Mouse (Mus musculus): ENCODE measurements around the gene Rnf141. TPM values are rescaled to one million over a fixed set of nuclear protein-coding genes. Genes with fewer than 3 reads are reported as not detected.

Gene Rnf141
- polyA plus RNA-seq, 1 experiment = 76.4 TPM

DNA sequence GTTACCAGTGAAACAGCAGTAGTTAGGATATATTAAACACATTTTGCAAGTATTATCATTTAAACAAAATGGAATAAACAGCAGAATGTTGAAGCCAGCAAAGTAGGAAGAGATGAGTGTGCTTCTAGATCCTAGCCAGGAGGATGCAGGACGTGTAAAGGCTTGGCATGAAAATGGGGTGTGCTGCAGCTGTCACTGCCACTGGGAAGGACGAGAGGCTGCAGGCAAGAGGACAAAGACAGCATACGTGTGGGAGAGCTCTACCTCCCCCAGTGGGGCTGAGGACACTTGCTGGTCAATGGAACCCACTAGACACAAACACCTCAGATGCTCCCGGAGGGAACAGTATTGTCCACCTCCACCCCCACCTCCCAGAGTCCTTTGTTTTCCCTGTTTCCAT lies 93.4 kb downstream of the Rnf141 start:
- no peak overlapping the region for H3K27ac ChIP-seq (ENCODE audit: control insufficient read depth, insufficient read depth, low read depth, low read length)
- no peak overlapping the region for H3K4me3 ChIP-seq (ENCODE audit: control insufficient read depth, low read depth, low read length)
- TF ChIP-seq POLR2A (IDR thresholded peaks at IDR 0.05; ENCODE audit: control insufficient read depth, low read depth, low read length) (no peak), CTCF (IDR thresholded peaks at IDR 0.05; ENCODE audit: control insufficient read depth, insufficient read depth, insufficient replicate concordance, low read depth, low read length) (no peak)
- H3K4me1 ChIP-seq (ENCODE audit: control insufficient read depth, insufficient read depth, low read length) = peaks cover 5% of the 10 kb centered on the region
- no peaks in the 10 kb centered on the region for H3K27me3 ChIP-seq (ENCODE audit: control insufficient read depth, insufficient read depth, low read length)
- no peaks in the 10 kb centered on the region for H3K36me3 ChIP-seq (ENCODE audit: control insufficient read depth, insufficient read depth, low read length)

Other genes starting within 250 kb of the Rnf141 start
- 35.2 and 37.0 TPM in 2 replicates for gene Sbf2, start 229.5 kb downstream of the Rnf141 start, polyA plus RNA-seq (2012; rRNA removed)
- gene Adm, start 216.8 kb downstream of the Rnf141 start, polyA plus RNA-seq (2012; rRNA removed) = 0.30 and 0.94 TPM in 2 replicates
- gene Ampd3, start 76.3 kb downstream of the Rnf141 start, polyA plus RNA-seq (2012; rRNA removed) = 1.8 and 2.5 TPM in 2 replicates
- gene Lyve1, start 18.8 kb upstream of the Rnf141 start, polyA plus RNA-seq (2012; rRNA removed) = 0.27 and 0.47 TPM in 2 replicates
- gene Mrvi1, start 138.0 kb upstream of the Rnf141 start, polyA plus RNA-seq (2012; rRNA removed) = 2.0 and 3.4 TPM in 2 replicates
- gene Ctr9, start 184.5 kb upstream of the Rnf141 start, polyA plus RNA-seq (2012; rRNA removed) = 17.3 and 19.3 TPM in 2 replicates
- gene Eif4g2, start 238.6 kb upstream of the Rnf141 start, polyA plus RNA-seq (2012; rRNA removed) = 156 and 167 TPM in 2 replicates